Mouse (Mus musculus): ENCODE data around the gene Palld. TPM values are rescaled to one million over a fixed set of nuclear protein-coding genes. Genes with fewer than 3 reads are reported as not detected.

The Palld gene
- 1 to 10 TPM; 2.3 to 3.8 TPM for polyA plus RNA-seq (2017; shearing (Covaris generic))

DNA sequence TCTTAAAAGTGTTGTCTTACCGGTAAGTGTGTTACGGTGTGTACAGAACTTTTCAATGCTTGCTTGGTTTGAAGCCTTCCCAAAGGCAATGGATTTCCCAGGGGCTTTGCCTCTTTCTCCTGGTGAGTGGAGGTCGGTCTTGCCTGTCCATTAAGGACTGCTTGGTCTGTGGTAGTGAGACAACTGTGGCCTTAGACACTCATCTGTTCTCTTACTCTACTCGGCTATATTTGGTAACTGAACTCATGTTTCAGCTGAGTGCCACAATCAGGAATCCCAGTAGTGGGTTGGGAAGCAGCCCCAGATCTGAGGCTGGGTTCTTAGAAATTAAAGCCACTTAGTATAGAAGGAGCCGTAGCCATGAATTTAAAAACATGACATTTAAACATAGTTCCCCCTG, at the start of gene Palld:
Palld (minus strand) TSS at position 170 of the 400 bp plus-strand sequence.

DNA sequence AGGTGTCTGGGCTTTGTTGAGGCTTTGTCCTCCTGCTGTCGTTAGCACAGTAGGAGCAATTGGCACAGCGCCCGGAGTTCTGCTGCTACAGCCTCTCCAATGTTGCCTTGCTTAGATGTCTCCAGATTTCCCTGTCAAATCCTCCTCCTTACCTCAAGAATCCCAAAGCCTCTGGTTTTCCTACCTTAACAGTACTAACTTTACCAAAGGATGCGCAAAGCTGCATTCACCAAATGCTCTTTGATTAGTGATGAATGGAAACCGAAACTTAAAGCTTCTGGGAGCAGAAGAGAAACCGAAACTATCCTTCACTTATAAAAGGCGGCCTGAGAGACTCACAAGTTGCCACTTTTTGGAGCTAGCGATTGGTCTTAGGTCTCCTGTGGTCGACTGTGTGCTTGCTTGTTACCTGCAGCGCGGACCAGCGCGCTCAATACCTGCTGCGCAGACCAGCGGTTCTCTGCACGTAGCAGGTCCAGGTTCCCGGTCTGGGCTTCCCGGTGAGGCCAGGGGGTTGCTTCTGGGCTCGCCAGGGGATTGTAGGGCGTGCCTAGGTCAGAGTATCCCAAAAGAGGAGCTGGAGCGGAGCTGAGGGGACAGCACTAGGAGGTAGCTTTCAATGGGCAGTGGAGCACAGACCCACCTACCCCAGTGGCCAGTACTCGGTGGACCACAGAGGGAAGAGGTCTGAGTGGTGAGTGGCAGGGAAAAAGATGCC, 25.4 kb upstream of the Palld start, which contains the start of gene Ddx60:
Ddx60 (plus strand) TSS at position 311 of the 718 bp plus-strand sequence.

DNA sequence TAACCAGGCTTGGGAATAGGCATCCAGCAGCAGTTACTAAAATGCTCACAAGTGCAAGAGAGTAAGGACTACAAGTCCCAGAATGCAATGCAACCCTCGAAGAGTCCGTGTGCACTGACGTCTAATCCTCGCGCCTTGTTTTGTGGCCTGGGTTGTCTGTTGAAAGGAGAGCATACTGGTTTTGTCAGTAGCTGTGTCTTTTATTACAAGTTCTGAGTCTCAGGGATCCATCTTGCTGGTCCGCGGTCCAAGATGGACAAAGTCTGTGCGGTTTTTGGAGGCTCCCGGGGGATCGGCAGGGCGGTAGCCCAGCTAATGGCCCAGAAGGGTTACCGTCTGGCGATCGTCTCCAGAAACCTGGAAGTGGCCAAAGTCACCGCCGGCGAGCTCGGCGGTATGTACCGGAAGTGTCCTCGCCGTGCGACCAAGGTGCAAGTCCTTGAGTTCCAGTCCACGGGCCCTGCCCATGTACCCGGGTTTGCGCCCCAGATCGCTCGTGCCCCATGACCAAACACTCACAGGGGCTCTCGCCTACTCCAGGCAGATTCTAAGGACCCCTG, 414.8 kb downstream of the Palld start, which contains the start of gene Cbr4:
Cbr4 (plus strand) TSS at position 138 of the 560 bp plus-strand sequence.

Other genes with a start within 250 kb of the Palld start
- gene Ddx60, start 25.4 kb upstream of the Palld start, polyA plus RNA-seq (2017; shearing (Covaris generic)): 10 to 100 TPM; 22.2 to 23.4 TPM
- 1 to 10 TPM in 1 of 2 experiments, under 1 TPM in 1; 0.39 to 1.0 TPM for gene Anxa10, start 220.5 kb upstream of the Palld start, polyA plus RNA-seq (2017; shearing (Covaris generic))

Measured in inflammation-experienced regulatory T-cells (primary cell).